Mouse (Mus musculus): ENCODE measurements around the gene Gm36210.

Gm36210 gene

DNA sequence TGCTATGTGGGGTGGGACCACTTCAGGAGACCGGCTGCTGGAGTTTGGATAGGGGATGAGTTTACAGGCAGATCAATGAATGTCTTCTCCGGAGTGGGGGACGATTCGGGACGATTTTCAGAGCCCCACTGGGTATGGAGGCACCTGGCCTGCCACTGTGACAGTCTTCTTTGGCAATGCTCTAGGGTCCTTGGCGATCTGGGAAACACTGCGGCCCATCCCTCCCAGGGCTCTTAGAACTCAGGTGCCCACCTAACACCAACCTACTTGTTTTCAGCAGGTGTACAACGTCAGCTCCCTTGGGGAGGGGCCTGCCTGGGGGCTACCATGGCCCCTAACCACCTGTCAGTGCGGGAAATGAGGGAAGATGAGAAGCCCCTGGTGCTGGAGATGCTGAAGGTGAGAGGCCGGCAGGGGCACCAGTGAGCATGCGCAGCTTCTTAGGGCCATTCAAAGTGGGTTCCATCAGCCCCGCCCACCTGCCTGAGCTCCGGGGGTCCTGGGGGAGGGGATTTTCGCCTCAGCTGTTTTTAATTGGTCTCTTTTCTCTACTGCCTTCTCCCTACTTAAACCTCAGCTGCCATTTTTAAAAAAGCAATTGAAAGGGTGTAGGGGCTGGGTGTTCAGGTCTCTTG lies 16.7 kb upstream of the Gm36210 start:
- DNase-seq (ENCODE audit: low spot score), result peak; percentile 65

DNA sequence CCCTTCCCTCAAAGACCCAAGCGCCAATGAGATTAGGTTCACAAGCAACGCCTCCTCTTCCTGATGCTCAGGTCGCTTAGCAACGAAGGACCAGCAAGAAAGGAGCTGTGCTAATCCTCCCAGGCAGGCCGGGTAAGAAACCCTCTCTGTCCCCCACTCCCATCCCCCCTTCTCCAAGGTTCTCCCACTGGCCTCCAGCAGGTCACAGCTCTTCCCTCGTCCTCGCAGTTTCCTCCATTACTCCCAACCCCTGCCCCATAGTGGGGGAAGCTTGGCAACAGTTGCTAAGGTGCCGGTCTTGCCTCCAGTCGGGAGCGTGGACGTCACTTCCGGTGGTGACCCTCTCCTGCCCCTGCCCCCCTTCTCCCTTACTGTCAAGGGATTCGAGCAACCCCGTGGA lies 16.2 kb upstream of the Gm36210 start:
- peak; percentile 88 for DNase-seq (ENCODE audit: low spot score)

DNA sequence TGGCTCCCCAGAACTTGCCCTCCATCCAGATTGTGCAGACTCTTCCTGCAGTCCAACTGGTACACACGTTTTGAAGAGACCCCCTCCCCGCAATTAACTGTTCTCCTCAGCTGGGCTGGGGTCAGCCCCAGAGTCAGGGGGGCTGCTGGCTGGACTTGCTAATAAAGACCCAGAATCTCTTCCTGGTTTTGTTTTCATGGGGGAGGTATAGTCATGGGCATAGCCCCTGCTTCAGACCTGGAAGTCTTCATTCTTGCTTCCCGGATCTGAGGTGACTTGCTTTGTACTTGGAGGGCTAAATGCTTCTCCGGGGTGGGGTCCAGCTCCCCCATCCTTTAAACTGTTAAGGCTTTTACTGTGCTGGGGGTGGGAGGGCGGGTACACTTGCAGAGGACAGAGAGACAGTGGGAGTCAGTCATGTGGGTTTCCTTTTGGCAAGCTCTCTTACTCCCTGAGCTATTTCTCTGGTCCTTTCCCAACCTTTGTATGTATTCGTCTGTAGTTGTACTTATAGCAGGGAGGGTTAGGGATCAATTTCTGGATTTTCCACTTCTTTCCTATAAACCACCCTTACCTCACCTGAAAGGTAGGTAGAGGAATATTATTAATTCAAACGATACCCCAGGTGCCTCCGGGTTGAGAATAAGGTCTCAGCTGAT lies 15.6 kb upstream of the Gm36210 start, which contains the start of gene Nat14:
Gene Nat14, plus strand, starts transcription at position 205 of the 659 bp plus-strand sequence.
- no peak for DNase-seq (ENCODE audit: low spot score)

DNA sequence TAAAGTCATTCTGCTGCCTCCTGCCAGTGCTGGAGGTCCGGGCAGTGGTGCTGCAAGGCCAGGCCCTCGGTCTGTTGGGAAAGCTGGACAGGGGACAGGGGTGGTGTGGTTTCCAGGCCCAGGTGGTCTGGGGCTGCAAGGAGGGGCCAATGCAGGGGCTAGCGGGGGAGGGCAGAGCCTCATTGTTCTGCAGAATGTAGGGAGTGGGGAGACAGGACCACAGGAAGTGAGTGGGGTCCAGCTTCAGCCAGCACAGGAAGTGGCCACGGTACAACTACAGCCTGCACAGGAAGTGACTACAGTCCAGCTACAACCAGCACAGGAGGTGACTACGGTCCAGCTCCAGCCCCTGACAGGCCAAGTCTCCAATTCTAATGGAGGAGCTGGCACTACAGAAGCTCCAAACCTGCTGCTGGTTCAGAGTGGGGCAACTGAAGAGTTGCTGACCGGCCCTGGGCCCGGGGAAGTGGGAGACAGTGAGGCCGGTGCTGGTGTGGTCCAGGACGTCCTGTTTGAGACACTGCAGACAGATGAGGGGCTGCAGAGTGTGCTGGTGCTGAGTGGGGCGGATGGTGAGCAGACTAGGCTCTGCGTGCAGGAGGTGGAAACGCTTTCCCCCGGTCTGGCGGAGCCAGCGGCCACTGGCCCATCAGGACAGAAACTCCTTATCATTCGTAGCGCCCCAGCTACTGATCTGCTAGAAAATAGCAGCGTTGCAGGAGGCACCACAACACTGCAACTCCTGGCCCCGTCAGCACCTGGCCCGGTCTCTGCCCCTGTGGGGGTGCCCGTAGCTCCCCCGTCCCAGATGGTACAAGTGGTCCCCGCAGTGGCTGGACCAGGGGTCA lies 14.9 kb upstream of the Gm36210 start:
- DNase-seq (ENCODE audit: low spot score), result no peak

DNA sequence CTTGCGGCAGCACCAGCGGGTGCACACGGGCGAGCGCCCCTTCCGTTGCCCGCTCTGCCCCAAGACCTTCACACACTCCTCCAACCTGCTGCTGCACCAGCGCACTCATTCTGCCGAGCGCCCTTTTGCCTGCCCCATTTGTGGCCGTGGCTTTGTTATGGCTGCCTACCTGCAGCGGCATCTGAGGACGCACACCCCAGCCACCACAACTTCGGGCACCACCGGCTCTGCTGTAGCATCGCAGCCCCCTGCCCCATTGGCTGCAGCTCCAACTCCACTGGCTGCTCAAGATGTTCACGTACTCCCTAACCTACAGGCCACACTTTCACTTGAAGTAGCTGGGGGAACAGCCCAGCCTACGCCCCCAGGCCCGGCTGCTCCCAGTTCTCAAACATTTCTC lies 14.2 kb upstream of the Gm36210 start:
- DNase-seq (ENCODE audit: low spot score), result no peak

DNA sequence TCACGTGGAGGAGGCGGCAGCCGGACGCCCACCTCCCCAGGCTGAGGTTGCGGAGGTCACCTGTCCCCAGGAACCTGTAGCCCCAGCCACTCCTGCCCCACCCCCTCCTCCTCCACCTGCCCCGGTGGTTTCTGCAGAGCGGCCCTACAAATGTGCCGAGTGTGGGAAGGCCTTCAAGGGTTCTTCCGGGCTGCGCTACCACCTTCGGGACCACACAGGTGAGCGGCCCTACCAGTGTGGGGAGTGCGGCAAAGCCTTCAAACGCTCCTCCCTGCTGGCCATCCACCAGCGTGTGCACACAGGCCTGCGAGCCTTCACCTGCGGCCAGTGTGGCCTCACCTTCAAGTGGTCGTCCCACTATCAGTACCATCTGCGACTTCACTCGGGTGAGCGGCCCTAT lies 13.7 kb upstream of the Gm36210 start:
- no peak for DNase-seq (ENCODE audit: low spot score)

DNA sequence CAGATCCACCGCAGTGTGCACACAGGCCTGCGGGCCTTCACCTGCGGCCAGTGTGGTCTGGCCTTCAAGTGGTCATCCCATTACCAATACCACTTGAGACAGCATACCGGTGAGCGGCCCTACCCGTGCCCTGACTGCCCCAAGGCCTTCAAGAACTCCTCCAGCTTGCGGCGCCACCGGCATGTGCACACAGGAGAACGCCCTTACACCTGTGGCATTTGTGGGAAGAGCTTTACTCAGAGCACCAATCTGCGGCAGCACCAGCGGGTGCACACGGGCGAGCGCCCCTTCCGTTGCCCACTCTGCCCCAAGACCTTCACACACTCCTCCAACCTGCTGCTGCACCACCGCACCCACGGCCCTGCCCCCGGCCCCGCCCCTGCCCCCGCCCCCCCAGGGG lies 12.8 kb upstream of the Gm36210 start:
- DNase-seq (ENCODE audit: low spot score), result no peak

DNA sequence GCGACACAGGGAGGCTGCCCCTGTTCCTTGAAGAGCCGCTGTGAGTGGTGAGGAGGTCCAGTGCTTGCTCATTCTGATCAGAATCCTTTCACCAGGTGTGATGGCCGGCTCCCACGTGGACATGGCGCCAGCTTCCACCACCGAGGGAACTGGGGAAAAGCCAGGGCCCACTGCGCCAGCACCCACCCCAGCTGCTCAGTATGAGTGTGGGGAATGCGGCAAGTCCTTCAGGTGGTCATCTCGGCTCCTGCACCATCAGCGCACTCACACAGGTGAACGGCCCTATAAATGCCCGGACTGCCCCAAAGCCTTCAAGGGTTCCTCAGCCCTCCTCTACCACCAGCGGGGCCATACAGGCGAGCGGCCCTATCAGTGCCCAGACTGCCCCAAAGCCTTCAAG lies 12.4 kb upstream of the Gm36210 start:
- DNase-seq (ENCODE audit: low spot score), result no peak

DNA sequence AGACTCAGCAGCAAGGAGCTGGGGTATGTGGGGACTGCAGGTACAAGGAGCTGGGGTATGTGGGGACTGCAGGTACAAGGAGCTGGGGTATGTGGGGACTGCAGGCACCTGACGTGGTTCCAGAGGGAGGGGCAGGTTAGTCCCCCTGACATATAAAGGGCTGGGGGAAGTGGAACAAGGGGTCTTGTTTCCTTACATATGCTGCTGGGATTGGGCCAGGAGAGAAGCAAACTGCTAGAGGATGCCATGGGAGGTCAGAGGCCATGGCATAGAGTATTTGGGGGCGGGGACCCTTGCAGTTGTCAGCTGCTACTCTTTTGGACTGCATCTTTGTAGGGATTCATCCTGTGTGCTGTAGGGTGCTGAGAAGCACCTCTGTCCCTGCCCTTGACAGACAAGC lies 11.2 kb upstream of the Gm36210 start:
- DNase-seq (ENCODE audit: low spot score), result no peak

DNA sequence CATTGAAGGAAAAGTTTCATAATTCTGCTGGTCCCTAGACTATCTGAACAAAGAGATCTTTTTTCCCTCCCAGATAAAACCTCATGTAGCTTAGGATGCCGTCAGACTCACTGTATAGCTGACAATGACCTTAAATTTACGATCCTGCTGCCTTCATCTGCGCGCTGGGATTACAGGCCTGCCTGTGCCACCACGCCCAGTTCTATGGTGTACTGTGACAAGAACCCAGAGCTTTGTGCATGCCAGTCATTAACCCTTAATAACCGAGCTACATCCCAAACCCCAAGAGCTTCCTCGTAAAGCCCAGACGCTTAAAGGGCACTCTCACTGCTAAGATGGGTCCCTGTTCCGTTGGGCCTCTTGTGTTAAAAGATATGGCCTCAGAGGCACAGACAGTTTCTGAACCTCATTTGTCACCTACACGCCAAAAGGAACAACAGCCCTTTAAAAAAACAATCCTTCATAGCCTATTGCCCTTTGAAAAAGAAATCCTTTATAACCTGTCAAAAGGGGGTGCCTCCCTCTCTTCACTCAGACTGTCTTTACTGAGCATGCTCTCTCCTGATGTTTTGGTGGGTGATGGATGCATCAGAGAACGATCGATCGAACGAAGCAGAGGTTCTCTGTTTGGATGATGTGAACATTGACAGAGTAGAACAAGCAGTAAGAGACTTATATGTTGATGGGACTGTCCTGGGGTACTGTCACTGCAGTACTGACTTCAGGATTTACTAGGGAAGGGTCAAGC lies 9.5 kb upstream of the Gm36210 start:
- no peak for DNase-seq (ENCODE audit: low spot score)

DNA sequence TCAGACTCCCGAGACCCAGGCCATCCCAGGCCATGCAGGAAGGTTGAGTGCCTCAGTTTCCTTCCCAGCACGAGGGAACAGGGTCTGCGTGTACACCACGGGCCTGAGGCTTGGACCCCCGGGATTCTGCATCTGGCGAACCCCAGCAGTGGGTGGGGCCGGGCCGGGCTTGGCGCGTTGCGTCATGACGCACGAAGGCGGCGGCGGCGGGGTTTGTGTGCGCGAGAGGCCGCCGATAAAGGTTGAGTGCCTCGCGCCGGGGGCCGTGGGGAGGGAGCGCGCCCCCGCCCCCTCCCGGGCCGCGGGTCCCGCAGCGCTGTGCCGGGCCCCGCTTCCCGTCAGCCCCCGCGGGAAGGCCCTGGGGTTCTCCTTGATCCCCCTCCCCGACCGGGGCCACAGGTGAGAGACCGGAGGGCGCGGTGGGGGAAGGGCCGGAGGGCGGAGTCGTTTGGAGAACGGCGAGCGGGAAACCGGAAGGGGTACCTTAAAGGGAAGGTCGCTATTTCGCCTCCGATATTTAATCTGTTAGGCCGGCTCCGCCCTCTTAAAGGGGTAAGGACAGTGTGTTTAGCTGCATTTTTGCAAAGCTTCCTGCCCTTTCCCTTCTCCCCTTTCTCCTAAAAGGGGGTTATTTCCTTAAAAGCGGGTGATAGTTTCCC lies 8.8 kb upstream of the Gm36210 start, which contains the start of gene Zfp628:
Gene Zfp628, plus strand, starts transcription at position 211 of the 659 bp plus-strand sequence.
- peak; percentile 89 for DNase-seq (ENCODE audit: low spot score)

DNA sequence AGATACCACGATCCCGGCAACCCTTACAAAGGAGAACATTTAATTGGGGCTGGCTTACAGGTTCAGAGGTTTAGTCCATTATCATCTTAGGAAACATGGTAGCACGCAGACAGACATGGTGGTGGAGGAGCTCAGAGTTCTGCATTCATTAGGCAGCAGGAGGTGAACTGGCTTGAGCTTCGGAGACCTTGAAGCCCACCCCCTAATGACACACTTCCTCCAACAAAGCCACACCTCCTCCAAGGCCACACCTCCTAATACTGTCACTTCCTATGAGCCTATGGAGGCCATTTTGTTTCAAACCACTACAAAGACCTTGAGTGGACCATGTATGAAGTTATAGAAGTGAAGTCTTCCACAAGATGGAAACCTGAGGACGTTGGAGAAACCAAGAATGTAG lies 5.9 kb upstream of the Gm36210 start:
- DNase-seq (ENCODE audit: low spot score), result no peak

DNA sequence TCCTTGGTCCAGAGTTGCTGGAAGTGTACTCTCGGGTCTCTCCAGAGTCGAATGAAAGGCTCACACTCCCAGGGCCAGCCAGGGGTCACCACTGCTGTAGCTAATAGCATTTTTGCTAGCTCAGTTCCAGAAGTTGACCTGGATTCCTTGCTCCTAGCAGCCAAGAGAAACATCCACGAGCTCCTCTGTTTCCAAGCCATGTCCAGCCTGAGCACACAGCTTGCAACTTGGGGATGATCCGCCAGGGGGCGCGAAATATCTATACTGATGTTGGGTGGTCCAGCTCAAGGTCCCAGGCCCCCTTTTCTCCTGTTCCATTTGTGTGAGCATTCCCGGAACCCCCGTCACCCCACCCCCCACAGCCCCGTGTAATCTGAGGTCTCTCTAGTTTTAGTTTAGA lies 5.2 kb upstream of the Gm36210 start:
- no peak for DNase-seq (ENCODE audit: low spot score)

DNA sequence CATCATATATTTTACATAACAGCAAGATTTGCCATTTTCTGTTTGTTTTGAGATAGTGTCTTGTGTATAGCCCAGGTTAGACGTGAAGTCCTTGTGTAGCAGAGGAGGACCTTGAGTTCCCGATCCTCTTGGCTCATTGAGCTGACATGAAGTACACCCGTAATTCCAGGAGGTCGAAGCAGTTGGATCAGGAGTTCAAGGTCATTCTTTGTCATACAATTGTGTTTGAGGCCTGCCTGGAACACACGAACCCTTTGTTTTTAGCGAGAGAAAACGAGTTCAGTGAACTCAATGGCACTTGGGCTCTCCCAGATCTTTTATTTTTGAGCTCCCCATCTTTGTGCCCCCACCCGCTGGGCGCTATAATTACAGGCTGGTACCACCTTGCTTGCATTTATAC lies 3.9 kb downstream of the Gm36210 start:
- DNase-seq (ENCODE audit: low spot score), result no peak

DNA sequence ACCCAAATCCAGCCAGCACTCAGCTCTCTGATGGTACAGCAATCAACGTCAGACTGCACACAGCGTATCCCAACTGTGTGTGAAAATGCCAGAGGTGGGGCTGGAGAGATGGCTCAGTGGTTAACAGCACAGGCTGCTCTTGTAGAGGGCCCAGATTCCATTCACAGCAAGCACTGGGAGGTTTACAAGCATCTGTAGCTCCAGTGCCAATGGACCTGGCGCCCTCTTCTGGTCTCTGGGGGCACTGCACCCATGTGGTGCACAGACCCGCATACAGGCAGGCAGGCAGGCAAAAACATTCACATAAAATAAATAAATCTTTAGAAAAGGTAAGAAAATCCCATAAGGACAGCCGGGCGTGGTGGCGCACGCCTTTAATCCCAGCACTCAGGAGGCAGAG lies 5.1 kb downstream of the Gm36210 start:
- no peak for DNase-seq (ENCODE audit: low spot score)

DNA sequence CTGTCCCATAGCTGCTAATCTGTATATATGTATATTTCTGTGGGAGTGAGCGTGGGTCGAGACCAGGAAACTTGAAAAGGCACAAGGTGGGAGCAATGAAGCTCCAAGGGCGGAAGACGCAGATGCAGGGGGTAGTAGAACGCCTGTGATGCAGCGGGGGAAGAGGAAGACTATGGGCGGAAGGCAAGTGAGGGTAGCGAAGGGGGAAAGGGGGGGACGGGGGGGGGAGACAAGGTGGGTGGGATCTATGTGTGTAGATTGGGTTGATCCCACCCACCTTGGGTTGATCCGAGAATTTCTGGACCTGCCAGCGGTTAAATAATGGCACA lies 5.8 kb downstream of the Gm36210 start:
- no peak for DNase-seq (ENCODE audit: low spot score)

DNA sequence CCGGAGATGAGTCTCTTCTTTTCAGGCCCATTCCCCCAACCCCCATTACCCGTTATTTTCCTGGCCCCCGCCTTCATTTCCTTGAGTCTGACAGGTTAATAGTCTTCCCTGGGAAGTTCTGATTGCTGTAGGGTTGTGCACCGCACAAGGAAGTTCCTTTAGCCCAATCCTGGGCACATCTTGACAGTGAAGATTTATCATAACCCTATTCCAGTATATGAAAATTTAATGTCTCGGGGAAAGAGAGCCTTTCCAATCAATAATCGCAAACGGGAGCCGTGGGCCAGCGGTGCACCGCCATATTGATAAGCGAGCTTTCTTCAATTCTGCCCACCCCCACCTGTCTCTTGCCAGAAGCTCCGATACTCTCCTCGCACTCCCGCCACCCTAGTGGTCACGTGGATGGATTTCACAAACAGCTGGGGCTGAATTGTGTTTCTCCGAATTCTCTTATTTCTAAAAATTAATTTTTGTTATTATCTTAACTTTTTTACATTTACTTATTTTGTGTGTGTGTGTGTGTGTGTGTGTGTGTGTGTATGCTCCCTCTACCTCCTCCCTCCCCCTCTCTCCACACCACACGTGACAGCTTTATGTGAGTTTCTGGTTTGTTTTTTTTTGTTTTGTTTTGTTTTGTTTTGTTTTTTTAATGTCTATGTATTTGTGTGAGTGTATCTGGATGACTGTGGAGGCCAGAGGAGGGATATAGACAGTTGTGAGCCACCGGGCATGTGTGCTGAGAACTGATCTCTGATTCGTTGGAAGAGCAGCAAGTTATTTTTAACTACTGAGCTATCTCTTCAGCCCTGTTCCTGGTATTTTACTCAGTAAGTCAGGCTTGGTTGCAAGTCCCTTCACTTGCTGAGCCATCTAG lies 6.4 kb downstream of the Gm36210 start:
- no peak for DNase-seq (ENCODE audit: low spot score)

DNA sequence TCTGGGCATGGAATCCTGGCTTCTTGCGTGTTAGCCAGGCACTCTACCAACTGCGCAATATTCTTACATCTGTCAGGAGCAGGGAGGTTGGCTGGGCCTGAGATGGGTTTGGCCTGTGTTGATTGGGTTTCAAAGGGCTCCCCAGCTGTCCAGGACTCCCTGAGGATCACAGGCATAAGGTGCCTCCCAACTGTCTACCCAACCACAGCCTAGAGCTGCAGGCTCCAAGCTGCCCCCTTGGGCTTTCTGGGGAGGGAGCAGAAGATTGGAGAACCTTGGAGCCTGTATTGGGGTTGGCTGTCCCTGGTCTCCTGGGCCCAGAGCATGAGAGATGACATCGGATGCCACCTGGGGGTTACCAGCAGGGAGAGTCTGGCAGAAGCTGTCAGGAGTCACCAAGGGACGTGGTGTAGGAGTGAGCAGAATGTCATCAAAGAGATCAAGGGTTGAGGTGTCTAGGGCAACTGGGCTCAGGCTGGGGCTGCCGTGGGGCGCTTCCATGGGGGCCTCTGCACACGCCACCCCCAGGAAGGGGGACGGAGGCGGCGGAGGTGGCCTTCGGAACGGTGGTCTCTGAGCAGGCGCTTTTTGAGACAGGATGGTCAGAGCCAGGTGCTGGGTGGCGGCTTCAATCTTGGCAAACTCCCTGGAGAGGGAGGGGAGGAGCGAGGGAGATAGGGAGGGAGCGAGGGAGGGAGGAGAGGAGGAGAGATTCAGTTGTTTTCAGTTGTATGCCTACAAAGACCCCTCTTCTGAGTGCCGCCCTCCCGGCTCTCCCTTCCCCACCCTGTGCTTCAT lies 7.3 kb downstream of the Gm36210 start:
- no peak for DNase-seq (ENCODE audit: low spot score)

DNA sequence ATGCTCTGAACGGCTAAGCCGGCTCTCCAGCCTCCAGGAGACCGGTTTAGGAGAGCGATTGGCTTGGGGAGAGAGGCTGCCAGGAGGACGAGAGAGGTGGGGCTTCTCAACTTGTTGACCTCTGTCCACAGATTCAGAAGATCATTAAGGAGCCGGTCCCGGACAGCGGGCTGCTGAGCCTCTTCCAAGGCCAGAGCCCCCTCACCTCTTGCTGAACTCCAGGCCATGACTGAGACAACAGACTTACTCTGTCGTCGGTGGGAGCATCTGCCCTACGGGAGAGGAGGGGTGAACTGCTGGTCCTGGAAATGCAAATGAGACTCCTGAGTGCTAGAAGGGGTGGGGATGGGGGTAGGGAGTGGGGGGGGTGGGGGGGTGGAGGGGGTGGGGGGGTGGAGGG lies 11.1 kb downstream of the Gm36210 start:
- DNase-seq (ENCODE audit: low spot score), result no peak

DNA sequence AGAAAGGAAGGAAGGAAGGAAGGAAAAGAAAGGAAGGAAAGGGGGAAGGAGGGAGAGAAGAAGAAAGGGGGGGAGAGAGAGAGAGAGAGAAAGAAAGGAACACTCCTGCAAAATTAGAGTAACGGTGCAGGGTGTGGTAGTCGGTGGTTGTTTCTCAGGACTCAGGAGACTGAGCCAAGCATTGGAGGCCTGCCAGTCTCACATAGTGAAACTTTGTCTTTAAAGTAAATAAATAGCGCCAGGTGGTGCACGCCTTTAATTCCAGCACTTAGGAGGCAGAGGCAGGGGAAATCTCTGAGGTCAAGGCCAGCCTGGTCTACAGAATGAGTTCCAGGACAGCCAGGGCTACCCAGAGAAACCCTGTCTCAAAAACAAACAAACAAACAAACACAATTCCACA lies 19.6 kb downstream of the Gm36210 start:
- no peak for DNase-seq (ENCODE audit: low spot score)
